Mouse (Mus musculus) megakaryocyte, embryonic 14.5 days (primary cell): ENCODE data around the gene Rasgef1b. TPM values are rescaled to one million over a fixed set of nuclear protein-coding genes. Genes with fewer than 3 reads are reported as not detected.

ENCODE experiments used
- H3K27me3 ChIP-seq: replicated peaks from 2 replicates; pipeline ENCODE3; 2012; ENCODE audit warnings: inconsistent platforms
- H3K36me3 ChIP-seq: replicated peaks from 2 replicates; pipeline ENCODE3; 2012; ENCODE audit warnings: low read length, inconsistent platforms, mixed read lengths
- H3K4me1 ChIP-seq: 2 replicates; pipeline ENCODE4 v1.6.1; 2012; ENCODE audit warnings: inconsistent platforms
- H3K4me3 ChIP-seq: replicated peaks from 2 replicates; pipeline ENCODE3; 2012; ENCODE audit warnings: moderate library complexity, mild to moderate bottlenecking, inconsistent platforms
- H3K9me3 ChIP-seq: 2 replicates; pipeline ENCODE4 v1.6.1; 2012; ENCODE audit warnings: inconsistent platforms
- FLI1 ChIP-seq: IDR thresholded peaks from 2 replicates; pipeline ENCODE4 v1.6.1; 2012; ENCODE audit warnings: low read length, inconsistent platforms, mixed read lengths
- GATA1 ChIP-seq: IDR thresholded peaks from 3 replicates; pipeline ENCODE4 v1.6.1; 2012; ENCODE audit warnings: mixed read lengths, low read length, inconsistent platforms, borderline replicate concordance
- polyA plus RNA-seq: library from polyadenylated mRNA; stranded (reverse); fragments of >175 nt; gene quantifications from 2 replicates; pipeline ENCODE4 v1.2.3, GENCODE M21; 2012; ENCODE audit warnings: low replicate concordance; ENCODE audit not compliant: insufficient read depth

Gene Rasgef1b
- polyA plus RNA-seq, 1 experiment: 2.9 TPM

DNA sequence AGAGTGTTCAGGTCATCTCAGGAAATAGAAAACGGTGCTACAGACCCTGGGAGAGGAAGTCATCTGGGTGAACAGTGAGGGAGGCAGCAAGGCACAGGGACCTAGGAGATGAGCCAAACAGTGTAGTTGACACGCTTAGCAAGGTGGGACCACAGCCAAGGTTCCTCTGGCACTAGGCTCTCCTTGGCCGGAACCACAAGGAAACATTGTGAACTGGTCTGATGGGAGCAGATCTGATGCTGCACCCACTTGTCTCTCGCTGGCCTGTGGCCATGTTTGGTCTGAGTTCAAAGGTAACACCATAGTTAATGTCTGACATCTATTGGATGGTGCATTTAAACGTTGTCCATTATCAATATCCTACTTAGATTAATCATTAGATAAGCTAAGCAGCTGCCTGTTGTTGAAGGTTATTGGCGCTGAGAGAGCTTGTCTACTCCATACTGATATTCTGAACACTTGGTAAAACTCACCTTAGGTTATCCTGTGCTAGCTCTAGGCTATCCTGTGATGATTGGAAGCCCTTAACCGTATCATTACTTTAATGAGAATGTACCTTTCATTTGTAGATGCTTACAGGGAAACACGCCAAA, 380.5 kb downstream of the Rasgef1b start:
- no peak for TF ChIP-seq GATA1
- TF ChIP-seq FLI1: no peak
- Histone ChIP-seq H3K4me1 (peaks cover 8% of the 10 kb centered on the region), H3K36me3 (no peaks in the 10 kb centered on the region), H3K4me3 (no peak overlapping the region), H3K27me3 (no peaks in the 10 kb centered on the region), H3K9me3 (0 out of 2 replicates have a peak, but pooled peaks cover 3% of the 10 kb centered on the region)

DNA sequence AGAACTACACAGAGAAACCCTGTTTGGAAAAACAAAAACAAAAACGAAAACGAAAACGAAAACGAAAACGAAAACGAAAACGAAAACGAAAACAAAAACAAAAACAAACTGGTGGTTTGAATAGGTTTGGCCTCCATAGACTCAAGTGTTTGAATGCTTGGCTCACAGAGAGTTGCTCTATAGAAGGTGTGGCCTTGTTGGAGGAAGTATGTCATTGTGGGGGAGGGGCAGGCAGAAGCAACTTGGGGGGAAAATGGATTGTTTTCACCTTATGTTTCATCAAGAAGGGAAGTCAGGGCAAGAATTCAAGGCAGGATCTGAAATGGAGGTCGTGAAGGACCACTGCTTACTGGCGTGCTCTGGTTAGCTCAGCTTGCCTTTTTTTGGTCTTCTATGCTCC, 386.3 kb downstream of the Rasgef1b start:
- no peaks in the 10 kb centered on the region for H3K36me3 ChIP-seq
- no peak overlapping the region for H3K4me3 ChIP-seq
- no peaks in the 10 kb centered on the region for H3K9me3 ChIP-seq
- H3K4me1 ChIP-seq: peaks cover 19% of the 10 kb centered on the region
- H3K27me3 ChIP-seq: no peaks in the 10 kb centered on the region
- no peak for TF ChIP-seq FLI1
- TF ChIP-seq GATA1: no peak

DNA sequence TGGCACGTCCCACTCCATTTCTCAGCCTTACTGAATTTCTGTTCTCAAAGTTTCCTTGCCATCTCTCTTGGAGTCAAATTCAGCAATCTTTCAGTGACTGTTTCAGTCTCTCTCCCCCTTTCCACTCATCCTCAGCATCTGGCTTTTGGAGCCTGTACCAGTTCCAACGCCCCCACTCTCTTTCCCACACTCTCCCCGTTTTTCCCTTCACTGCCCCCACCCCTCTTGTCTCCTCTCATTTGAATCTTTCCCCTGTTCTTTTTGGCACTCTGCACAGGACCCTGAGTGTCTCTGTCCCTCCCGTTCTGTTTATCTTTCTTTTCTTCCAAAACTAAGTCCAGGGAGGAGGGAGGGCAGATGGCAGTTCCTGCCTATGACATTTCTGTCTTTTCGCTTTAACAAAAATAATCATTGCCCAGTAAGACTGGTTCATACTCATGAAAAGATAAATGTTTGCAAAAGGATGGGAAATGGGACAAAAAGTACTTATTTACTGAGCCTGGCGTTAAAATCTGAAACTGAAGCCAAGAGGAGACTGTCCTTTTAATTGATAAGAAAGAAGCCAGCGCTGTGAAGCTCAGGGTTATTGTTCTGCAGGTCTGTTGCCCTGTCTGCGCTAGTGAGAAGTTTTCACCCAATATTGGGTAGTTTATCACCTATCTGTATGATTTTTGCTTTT, 388.4 kb downstream of the Rasgef1b start:
- peaks cover 30% of the 10 kb centered on the region for H3K4me1 ChIP-seq
- H3K27me3 ChIP-seq: no peaks in the 10 kb centered on the region
- H3K4me3 ChIP-seq: no peak overlapping the region
- H3K9me3 ChIP-seq: no peaks in the 10 kb centered on the region
- TF ChIP-seq GATA1 (no peak), FLI1 (no peak)
- H3K36me3 ChIP-seq: no peaks in the 10 kb centered on the region

DNA sequence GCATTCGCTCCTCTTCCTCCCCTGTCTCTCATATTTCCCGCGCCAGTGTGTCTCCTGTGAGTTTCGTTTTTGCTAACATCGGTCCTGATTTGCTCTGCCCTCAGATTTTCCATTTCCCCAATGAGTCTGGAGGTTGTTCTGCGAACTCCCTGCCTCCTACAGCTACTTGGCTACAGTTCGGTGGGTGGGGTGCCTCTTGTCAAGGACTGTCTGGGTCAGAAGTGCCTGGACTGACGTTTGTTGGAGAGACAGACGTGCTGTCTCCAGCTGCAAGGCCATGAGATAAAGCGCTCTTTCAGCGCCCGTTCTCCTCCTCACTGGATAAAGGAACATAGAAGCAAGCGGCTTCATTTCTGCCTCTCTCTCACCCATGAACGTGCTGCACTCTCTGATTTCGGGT, 389.1 kb downstream of the Rasgef1b start:
- H3K4me3 ChIP-seq: peak overlapping the region; percentile 44
- H3K4me1 ChIP-seq: peaks cover 37% of the 10 kb centered on the region
- H3K27me3 ChIP-seq: no peaks in the 10 kb centered on the region
- H3K9me3 ChIP-seq: no peaks in the 10 kb centered on the region
- TF ChIP-seq FLI1 (no peak), GATA1 (no peak)
- no peaks in the 10 kb centered on the region for H3K36me3 ChIP-seq

DNA sequence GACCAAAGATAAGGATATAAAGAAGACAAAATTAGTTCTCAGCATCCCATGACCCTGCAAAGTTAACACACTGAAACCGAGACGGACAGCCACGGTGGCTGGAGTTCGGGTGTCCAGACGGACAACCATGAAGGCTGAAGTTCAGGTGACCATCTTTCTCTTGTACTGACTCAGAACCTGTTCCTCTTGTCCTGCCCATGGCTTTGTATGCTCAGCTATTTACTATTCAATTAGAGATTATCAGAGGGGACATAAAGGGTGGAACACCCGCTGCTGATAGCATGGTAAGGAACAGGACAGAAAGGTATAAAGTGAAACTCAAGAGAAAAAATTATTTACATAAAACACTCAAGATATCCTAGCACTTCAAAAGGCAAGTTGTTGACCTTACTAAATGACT, 390.0 kb downstream of the Rasgef1b start:
- H3K9me3 ChIP-seq: no peaks in the 10 kb centered on the region
- H3K36me3 ChIP-seq: no peaks in the 10 kb centered on the region
- H3K4me3 ChIP-seq: no peak overlapping the region
- H3K4me1 ChIP-seq: peaks cover 47% of the 10 kb centered on the region
- TF ChIP-seq GATA1 (no peak), FLI1 (no peak)
- no peaks in the 10 kb centered on the region for H3K27me3 ChIP-seq

DNA sequence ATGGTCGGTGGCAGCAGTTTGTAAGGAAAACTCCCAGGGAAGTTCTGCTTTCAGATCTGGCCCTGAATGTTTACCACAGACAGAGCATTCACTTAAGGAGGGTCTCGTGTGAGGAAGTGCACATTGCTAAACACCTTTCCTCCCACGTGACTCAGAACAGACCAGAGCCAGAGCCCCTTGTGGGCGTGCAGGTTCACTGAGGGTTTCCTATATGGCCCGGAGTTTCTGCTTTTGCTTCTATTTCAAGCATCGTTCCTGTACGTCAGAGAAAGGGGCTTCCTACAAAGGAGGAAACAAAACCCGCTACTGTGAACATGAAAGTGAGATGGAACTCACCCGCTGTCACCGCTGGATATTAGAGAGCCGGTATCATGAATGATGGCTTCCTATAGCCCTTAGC, 392.4 kb downstream of the Rasgef1b start:
- Histone ChIP-seq H3K9me3 (no peaks in the 10 kb centered on the region), H3K36me3 (no peaks in the 10 kb centered on the region), H3K27me3 (no peaks in the 10 kb centered on the region), H3K4me1 (peaks cover 58% of the 10 kb centered on the region), H3K4me3 (peak overlapping the region; percentile 78)
- TF ChIP-seq GATA1 (no peak), FLI1 (no peak)

DNA sequence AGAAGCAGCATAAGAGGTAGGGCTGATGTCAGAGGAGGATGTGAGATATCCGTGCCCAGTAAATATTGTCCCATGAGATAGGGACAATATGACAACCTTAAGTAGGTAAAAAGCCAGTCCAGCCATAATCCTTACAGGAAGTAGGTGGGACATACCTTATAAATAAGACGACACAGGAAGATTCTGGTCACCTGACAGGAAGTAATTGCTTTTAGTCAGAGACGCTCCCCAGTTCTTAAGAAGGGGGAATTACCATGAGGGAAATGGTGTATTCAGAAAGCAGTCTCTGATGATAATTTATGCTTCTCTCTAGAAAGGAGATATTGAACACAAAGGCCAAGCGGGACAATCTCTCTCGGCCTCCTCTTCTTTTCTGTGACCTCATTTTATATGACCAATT, 394.8 kb downstream of the Rasgef1b start:
- peaks cover 52% of the 10 kb centered on the region for H3K4me1 ChIP-seq
- no peaks in the 10 kb centered on the region for H3K27me3 ChIP-seq
- no peaks in the 10 kb centered on the region for H3K36me3 ChIP-seq
- no peak for TF ChIP-seq FLI1
- no peak overlapping the region for H3K4me3 ChIP-seq
- no peaks in the 10 kb centered on the region for H3K9me3 ChIP-seq

DNA sequence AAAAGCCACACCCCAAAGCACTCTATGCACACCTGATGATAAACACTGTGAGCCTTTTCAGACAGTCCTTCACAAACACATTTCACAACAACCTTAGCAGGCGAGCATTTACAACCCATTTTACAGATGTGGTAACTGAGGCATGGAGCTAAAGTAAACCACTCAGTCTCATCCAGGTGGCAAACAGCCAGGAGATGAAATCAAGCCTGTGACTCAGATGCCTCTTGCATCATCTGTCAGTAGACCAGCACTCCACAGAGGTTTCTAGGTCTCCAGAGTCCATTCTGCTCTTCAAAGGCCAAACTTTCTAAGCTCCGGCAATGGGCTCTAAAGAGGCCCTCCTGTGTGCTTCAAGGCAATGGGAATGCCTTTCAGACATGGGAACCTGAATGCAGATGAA, 396.8 kb downstream of the Rasgef1b start:
- Histone ChIP-seq H3K4me1 (peaks cover 56% of the 10 kb centered on the region), H3K27me3 (no peaks in the 10 kb centered on the region), H3K36me3 (no peaks in the 10 kb centered on the region), H3K4me3 (no peak overlapping the region), H3K9me3 (no peaks in the 10 kb centered on the region)
- no peak for TF ChIP-seq GATA1
- TF ChIP-seq FLI1: no peak

DNA sequence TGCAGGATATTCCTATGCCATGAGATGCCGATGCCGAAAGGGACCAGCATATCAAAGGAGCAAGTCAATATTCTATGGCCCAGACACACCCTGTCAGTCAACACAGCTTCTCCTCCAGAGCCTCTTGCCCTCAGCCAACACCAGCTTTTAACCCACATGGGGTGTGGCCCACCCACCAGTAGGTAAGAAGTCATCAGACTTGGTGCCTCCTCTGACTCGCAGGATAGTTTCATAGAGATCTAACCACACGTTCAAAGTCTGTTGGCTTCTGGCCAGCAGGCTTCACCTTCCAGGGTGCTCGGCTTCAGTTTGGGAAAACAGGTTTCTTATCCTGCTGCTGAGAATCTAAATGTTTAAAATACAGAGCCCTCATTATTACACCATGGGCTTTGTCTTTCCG, 399.8 kb downstream of the Rasgef1b start:
- H3K36me3 ChIP-seq: no peaks in the 10 kb centered on the region
- H3K9me3 ChIP-seq: no peaks in the 10 kb centered on the region
- H3K27me3 ChIP-seq: no peaks in the 10 kb centered on the region
- no peak overlapping the region for H3K4me3 ChIP-seq
- peaks cover 53% of the 10 kb centered on the region for H3K4me1 ChIP-seq
- TF ChIP-seq GATA1 (no peak), FLI1 (no peak)

DNA sequence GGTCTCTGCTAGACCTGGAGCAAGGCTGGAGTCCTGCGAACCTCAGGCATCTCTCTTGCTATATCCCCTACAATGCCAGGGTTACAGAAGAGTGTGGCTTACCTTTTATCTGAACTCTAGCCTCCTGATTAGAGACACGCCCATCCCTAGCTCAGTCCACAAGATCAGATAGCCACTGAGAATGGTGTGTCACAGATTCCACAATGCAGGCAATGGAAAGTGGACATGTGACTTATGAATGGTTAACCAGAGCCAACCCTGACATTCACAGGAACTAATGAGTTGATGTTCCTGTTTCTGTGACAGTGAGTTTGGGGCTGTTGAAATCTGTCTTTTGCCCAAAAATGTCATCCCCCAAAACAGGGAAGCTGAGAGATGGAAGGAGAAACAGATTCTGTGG, 401.8 kb downstream of the Rasgef1b start:
- Histone ChIP-seq H3K27me3 (no peaks in the 10 kb centered on the region), H3K4me3 (no peak overlapping the region), H3K4me1 (peaks cover 41% of the 10 kb centered on the region), H3K36me3 (no peaks in the 10 kb centered on the region), H3K9me3 (no peaks in the 10 kb centered on the region)
- no peak for TF ChIP-seq GATA1
- no peak for TF ChIP-seq FLI1
